24 mouse cellular contexts compared by ENCODE assay signal in the genomic region with DNA sequence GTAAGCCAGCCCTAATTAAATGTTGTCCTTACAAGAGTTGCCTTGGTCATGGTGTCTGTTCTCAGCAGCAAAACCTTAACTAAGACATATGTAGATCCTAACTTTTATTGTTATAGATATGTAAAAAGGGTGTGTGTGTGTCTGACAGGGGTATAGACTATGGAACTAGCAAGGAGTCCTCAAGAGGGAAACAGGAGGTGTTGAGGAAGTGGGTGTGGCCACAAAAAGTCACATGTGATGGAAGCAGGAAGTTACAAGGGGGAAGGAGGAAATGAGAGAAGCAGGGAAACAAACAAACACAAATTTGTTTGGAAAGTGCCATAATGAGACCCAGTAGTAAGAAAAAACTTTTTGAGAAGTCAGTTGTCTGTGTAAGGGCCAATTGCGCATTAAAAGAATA. TPM values are rescaled to one million over a fixed set of nuclear protein-coding genes. Genes with fewer than 3 reads are reported as not detected.
A peak's percentile ranks its signal among the peaks of the same experiment; 100 is the strongest.
DNase-seq lines count a peak whose midpoint lies in the region; ATAC-seq and TF ChIP-seq lines count a peak whose summit lies in the region.
"Had no signal": no experiment of that assay in that cellular context is flagged by ENCODE, and none has a peak within 500 bp of the region (broad histone marks: within the 10 kb centered on the region; RNA-seq: fewer than 3 reads in every experiment).

No protein-coding gene starts in this region.

- H3K27ac ChIP-seq in CH12.LX (ENCODE audit: insufficient read depth, low read depth): no peak overlapping the region
- H3K27ac ChIP-seq: embryonic facial prominence, embryonic 12.5 days; embryonic facial prominence, embryonic 15.5 days; forebrain, embryonic 13.5 days; heart, adult 2 months; hindbrain, embryonic 12.5 days; hindbrain, embryonic 15.5 days had no signal

- no peak for TF ChIP-seq POLR2A in CH12.LX (IDR thresholded peaks at IDR 0.05; ENCODE audit: low read depth, low read length)

- in situ Hi-C loops in CH12.LX (cut with MboI; ENCODE audit: low pct_ligation_motif_present, low pct_unique_long_range_greater_than_20kb, low sequenced_read_pairs): no loop called here

- peaks cover 0 to 12% of the 10 kb centered on the region in 2 experiments; a peak in 2 of 4 replicates for H3K4me1 ChIP-seq in CH12.LX (ENCODE audit: control insufficient read depth in 1 of 2, insufficient read depth in 2 of 2)
- H3K4me1 ChIP-seq: embryonic facial prominence, embryonic 12.5 days; embryonic facial prominence, embryonic 15.5 days; forebrain, embryonic 13.5 days; hindbrain, embryonic 15.5 days had no signal

- DNase-seq in 3T3-L1 (ENCODE audit: low read depth, low spot score) (peak; percentile 9), CH12.LX (ENCODE audit: extremely low read depth) (no peak)
- no peak for DNase-seq in gastrocnemius, postnatal 36 days
- no peak for DNase-seq in gastrocnemius, adult 8-10 months (ENCODE audit: low spot score in 2 of 2)
- DNase-seq in left cerebral cortex, postnatal 25 days (ENCODE audit: low spot score in 2 of 2): no peak
- DNase-seq: adrenal gland, adult 2 months; adrenal gland, postnatal 14 days; cerebellum, adult 11 months; cerebellum, adult 2 months; cerebellum, adult 9-11 months; cerebellum, postnatal 25 days; gastrocnemius, postnatal 14 days; heart, adult 2 months had no signal

- H3K4me2 ChIP-seq in CH12.LX (ENCODE audit: insufficient read depth, low read depth, poor library complexity, severe bottlenecking): no peak overlapping the region
- H3K4me2 ChIP-seq: embryonic facial prominence, embryonic 12.5 days; embryonic facial prominence, embryonic 15.5 days; forebrain, embryonic 13.5 days; heart, embryonic 11.5 days; hindbrain, embryonic 12.5 days; hindbrain, embryonic 15.5 days had no signal

- no peaks in the 10 kb centered on the region for H3K9me3 ChIP-seq in CH12.LX (replicated peaks; ENCODE audit: low read length)
- H3K9me3 ChIP-seq: embryonic facial prominence, embryonic 12.5 days; embryonic facial prominence, embryonic 15.5 days; forebrain, embryonic 13.5 days; hindbrain, embryonic 12.5 days; hindbrain, embryonic 15.5 days had no signal

- dilution Hi-C loops in CH12.LX (cut with MboI; ENCODE audit: extremely low pct_ligation_motif_present, extremely low pct_unique_long_range_greater_than_20kb, low sequenced_read_pairs): no loop called here

- no peak overlapping the region for H3K4me3 ChIP-seq in CH12.LX (replicated peaks in 1 of 3; ENCODE audit: low read depth in 2 of 3, low read length in 2 of 3, poor library complexity in 1 of 3)
- H3K4me3 ChIP-seq: embryonic facial prominence, embryonic 12.5 days; embryonic facial prominence, embryonic 15.5 days; erythroblast, embryonic 14.5 days; forebrain, embryonic 13.5 days; heart, adult 2 months; hindbrain, embryonic 12.5 days; hindbrain, embryonic 15.5 days had no signal

- no peak for TF ChIP-seq EP300 in CH12.LX (IDR thresholded peaks at IDR 0.05; ENCODE audit: low read length)

- H3K9ac ChIP-seq in CH12.LX (ENCODE audit: insufficient read depth, low read depth): no peak overlapping the region
- H3K9ac ChIP-seq: embryonic facial prominence, embryonic 12.5 days; embryonic facial prominence, embryonic 15.5 days; forebrain, embryonic 13.5 days; hindbrain, embryonic 12.5 days; hindbrain, embryonic 15.5 days had no signal

- peaks cover 2% of the 10 kb centered on the region for H3K27me3 ChIP-seq in CH12.LX (replicated peaks)
- H3K27me3 ChIP-seq: embryonic facial prominence, embryonic 12.5 days; embryonic facial prominence, embryonic 15.5 days; forebrain, embryonic 13.5 days; hindbrain, embryonic 12.5 days; hindbrain, embryonic 15.5 days had no signal

- H3K79me2 ChIP-seq in CH12.LX (replicated peaks; ENCODE audit: control insufficient read depth, extremely low read depth, insufficient read depth, poor library complexity, severe bottlenecking): no peaks in the 10 kb centered on the region

- peak; percentile 57; the same call in 1 of the 2 replicates for ATAC-seq in megakaryocyte, adult 5-6 weeks (ENCODE audit: poor library complexity, severe bottlenecking)
- ATAC-seq: forebrain, embryonic 13.5 days; forebrain, embryonic 16.5 days; intestine, postnatal 0 days had no signal

- TF ChIP-seq RAD21 in CH12.LX (IDR thresholded peaks at IDR 0.05; ENCODE audit: low read depth, low read length): no peak

- TF ChIP-seq CTCF in CH12.LX (conservative IDR thresholded peaks at IDR 0.05 in 1 of 2, IDR thresholded peaks at IDR 0.05 in 1 of 2; ENCODE audit: low read depth in 2 of 2, low read length in 2 of 2): no peak

- intact Hi-C loops in gastrocnemius, postnatal 36 days (cut with DNase I): no loop called here
- intact Hi-C loops in left cerebral cortex, postnatal 25 days (cut with DNase I): no loop called here

- H3K36me3 ChIP-seq in CH12.LX (replicated peaks in 1 of 2; ENCODE audit: control insufficient read depth in 1 of 2, insufficient read depth in 1 of 2, low read length in 1 of 2): no peaks in the 10 kb centered on the region
- H3K36me3 ChIP-seq: embryonic facial prominence, embryonic 12.5 days; embryonic facial prominence, embryonic 15.5 days; G1E; hindbrain, embryonic 12.5 days; hindbrain, embryonic 15.5 days had no signal

TF ChIP-seq in CH12.LX, 34 proteins besides CTCF, POLR2A, EP300 and RAD21:
- TF ChIP-seq ELF1 (IDR thresholded peaks at IDR 0.05; ENCODE audit: low read depth, low read length) (peak; percentile 34; the same call in 1 of the 2 replicates), SMC3 (IDR thresholded peaks at IDR 0.05; ENCODE audit: low read depth, low read length) (no peak)

RNA-seq across cellular contexts. Expression of a gene that starts 24.5 kb away (rescaled TPM):
- total RNA-seq in CH12.LX (2012; rRNA removed) (74.2 and 83.2 TPM in 2 replicates), CH12.LX (2014; rRNA removed) (32.0 and 34.7 TPM in 2 replicates)
- 44.0 and 44.5 TPM in 2 replicates for polyA plus RNA-seq in CH12.LX (2012; ENCODE audit: insufficient read length, low read depth)
- total RNA-seq in megakaryocyte, adult 5-6 weeks (2015): 8.9 and 12.8 TPM in 2 replicates
- total RNA-seq in megakaryocyte, adult 5-6 weeks (2017): 11.8 and 12.1 TPM in 2 replicates
- total RNA-seq in gastrocnemius, postnatal 36 days (2021): 1 to 10 TPM; 1.9 to 2.8 TPM
- 1 to 10 TPM; 1.5 to 1.9 (median 1.8) TPM for total RNA-seq in gastrocnemius, adult 8-10 months (2022)
- 10 to 100 TPM; 60.5 to 65.6 TPM for total RNA-seq in left cerebral cortex, postnatal 25 days (2021)
